Mouse (Mus musculus) cerebellum, adult 8-10 months (tissue): Measurements from ENCODE around the gene Enox1.
A peak's percentile ranks its signal among the peaks of the same experiment; 100 is the strongest.

ENCODE experiments used
- DNase-seq: peaks from one replicate; pipeline ENCODE4 v3.0.0; 2022

Enox1 gene

DNA sequence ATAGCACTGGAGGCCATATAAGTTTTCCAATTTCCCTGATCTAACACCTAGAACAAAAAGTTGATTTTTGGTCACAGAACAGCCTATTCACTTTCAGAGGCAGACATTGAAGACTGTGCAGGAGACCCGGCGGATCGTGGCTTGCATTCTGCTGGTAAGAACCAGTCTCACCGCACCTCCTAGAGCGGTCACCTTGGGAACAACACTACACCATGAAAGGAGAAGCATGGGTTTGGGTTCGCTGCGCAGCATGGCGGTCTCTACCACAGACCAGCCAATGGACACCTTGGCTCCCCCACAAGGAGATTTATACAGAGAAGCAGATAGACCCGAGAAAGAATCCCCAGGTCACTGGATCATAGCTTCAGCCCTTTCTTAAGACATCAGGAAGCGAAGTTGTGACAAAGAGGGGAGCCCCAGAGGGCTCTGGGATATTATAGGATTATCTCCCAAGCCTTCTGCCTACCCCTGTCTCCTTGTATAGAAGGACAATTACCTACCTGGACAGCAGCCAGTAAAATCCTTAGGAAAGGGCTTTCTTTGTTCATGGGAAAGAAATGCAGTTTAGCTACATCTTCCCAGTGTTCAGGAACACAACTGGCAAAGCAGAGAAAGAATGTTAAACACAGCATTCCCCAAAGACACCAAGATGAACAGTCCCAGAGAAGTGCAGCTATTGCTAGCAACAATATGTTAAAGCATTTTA, 476.1 kb downstream of the Enox1 start:
- no peak for DNase-seq

- no peak for DNase-seq
Observed at GRCm38 (mm10) chr14:77633172-77633542, 476.6 kb downstream of the Enox1 start.

GRCm38 (mm10) chr14:77636931-77637330, 480.4 kb downstream of the Enox1 start:
- DNase-seq = no peak

GRCm38 (mm10) chr14:77638148-77638547, 481.6 kb downstream of the Enox1 start:
- no peak for DNase-seq

DNA sequence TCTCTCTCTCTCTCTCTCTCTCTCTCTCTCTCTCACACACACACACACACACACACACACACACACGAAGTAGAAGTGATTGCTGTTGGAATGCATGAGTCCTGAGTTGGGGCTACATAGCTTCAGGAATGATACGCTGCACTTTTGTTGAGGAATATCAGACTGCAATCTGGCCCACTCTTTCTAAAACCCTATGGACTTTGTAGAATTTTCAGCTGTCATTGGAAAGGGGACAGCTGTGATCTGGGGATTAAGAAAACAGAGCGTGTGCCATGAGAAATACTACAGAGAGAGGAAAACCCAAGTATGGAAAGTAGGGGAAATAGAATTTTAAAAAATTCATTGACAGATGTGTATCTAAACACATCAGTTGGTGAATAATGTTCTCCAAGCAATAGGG, 482.1 kb downstream of the Enox1 start:
- DNase-seq = no peak

GRCm38 (mm10) chr14:77639586-77639985, 483.0 kb downstream of the Enox1 start:
- peak; percentile 89 for DNase-seq

GRCm38 (mm10) chr14:77642314-77642713, 485.8 kb downstream of the Enox1 start:
- DNase-seq = no peak

DNA sequence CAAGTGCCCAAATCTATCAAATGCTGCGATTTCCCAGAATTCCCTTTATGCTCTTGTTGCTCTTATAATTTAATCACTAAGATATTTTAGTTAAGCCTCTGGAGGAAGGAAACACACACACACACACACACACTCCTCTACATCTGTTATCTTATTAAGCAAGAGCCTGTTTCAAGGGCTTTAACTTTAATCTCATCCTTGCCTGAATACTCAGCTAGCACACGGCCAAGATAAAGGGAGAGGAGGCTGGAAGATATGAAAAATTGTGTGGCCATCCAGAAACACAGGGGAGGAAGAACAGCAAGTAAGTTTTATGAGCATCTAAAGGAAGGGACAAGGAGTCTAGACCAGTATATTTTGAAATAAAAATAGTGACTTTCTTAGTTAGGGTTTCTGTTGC, 489.6 kb downstream of the Enox1 start:
- DNase-seq = no peak

GRCm38 (mm10) chr14:77647017-77647416, 490.5 kb downstream of the Enox1 start:
- no peak for DNase-seq

- peak; percentile 37 for DNase-seq
Observed at GRCm38 (mm10) chr14:77648305-77648704, 491.7 kb downstream of the Enox1 start.

GRCm38 (mm10) chr14:77658739-77659138, 502.2 kb downstream of the Enox1 start:
- no peak for DNase-seq

- DNase-seq = no peak
Observed at GRCm38 (mm10) chr14:77662273-77662672, 505.7 kb downstream of the Enox1 start.

DNA sequence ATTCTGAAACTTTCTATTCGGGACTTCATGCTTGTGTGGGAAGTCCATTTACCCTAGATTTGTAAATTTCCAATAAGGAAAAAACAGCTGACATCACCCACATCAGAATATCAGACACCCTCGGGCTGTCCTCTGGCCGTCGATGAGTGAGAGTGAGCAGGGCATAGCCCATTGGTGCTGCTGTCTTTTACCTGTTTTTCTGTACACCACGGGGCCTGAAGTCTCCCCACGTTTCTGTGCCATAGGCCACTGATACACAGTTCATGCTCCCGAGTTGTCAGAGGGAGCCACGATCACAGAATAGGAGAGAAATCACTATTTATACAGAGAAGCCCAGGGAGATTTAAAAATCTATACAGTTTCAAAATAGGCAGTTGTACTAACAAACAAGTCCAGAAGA, 506.4 kb downstream of the Enox1 start:
- no peak for DNase-seq

- DNase-seq = no peak
Observed at GRCm38 (mm10) chr14:77668096-77668495, 511.5 kb downstream of the Enox1 start.

GRCm38 (mm10) chr14:77669494-77669893, 512.9 kb downstream of the Enox1 start:
- DNase-seq = no peak

- DNase-seq = peak; percentile 72
Observed at GRCm38 (mm10) chr14:77670945-77671344, 514.4 kb downstream of the Enox1 start.

DNA sequence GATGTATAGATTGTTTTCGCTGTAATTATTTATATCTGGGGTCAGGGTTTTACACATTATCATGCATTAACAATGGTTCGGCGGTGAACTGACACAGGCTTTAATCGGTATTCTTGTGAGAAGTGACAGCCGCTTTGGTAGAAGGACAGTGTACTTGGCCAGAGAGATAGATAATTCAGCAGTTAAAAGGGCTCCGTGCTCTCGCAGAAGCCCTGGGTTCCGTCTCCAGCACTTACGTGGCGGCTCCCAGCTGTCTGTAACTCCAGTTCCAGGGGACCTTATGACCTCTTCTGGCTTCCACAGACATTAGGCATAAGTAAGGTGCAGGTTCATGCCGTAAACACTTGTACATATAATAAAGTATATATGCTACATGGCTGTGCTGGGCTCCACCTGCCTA, 515.4 kb downstream of the Enox1 start:
- no peak for DNase-seq

DNA sequence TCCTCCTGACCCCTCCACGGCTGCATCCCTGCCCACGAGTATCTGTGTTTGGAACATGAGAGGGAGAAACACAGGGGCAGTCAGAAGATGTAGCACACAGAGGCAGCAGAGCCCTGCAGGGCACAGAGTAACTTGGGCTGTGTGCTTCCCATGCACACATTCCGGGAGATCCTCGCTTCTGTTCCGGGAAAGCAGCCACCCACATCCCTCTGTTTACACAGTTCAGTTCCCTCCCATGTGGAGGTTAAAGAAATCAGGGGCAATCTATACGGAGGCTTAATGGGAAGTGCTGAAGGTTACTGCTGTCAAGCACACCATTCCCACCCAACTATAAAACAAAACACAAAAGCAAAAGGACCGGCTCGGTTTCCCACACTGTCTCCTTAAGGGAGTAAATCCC, 516.6 kb downstream of the Enox1 start:
- no peak for DNase-seq

GRCm38 (mm10) chr14:77677951-77678350, 521.4 kb downstream of the Enox1 start:
- no peak for DNase-seq

GRCm38 (mm10) chr14:77679877-77680276, 523.3 kb downstream of the Enox1 start:
- no peak for DNase-seq

GRCm38 (mm10) chr14:77682888-77683555, 526.5 kb downstream of the Enox1 start:
- no peak for DNase-seq

DNA sequence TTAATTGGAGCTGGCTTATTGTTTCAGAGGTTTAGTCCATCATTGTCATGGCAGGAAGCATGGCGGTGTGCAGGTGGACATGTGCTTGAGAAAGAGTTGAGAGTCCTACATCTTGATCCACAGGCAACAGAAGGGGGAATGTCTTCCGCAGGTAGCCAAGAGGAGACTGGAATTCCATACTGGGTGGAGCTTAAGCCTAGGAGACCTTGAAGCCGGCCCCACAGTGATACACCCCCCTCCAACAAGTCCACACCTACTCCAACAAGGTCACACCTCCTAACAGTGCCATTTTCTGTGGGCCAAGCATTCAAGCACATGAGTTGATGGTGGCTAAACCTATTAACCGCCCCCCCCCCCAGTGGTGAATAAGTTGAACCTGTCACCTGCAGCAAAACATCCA, 533.3 kb downstream of the Enox1 start:
- no peak for DNase-seq

DNA sequence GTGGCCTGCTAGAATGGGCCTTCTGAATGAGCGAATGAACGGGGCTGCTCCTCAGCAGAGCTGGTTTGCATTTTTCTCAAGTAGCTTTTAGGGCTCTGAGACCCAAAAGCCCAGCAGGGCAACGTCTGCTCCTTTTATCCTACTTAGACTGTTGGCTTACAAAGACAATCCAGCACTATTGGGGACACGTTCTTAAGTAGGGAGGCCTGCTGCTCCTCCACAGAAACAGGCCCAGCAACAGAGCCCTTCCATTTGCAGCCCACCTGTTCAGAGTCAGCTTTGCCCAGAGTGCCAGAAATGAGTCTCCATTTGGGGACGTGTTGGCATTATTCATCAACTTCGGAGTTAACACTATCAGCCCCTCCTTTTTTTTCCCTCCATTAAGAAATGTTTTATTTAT, 548.4 kb downstream of the Enox1 start:
- no peak for DNase-seq

- DNase-seq = no peak
Observed at GRCm38 (mm10) chr14:77706511-77707246, 550.1 kb downstream of the Enox1 start.
